Mouse (Mus musculus) liver, embryonic 14.5 days (tissue): ENCODE measurements at regions not wholly inside any gene's neighbourhood (a gene's known extent, or its start where the extent isn't known, plus 50 kb on each side); places are given as distances from the start of the nearest gene placed in this dataset.

ENCODE experiments used
- ATAC-seq: fragments of 200-750 bp; cut with Nextera tagmentation; 2 replicates; pipeline ENCODE4 v1.8.0; 2017; ENCODE audit warnings: moderate number of reproducible peaks, mild to moderate bottlenecking, moderate library complexity; ENCODE audit not compliant: insufficient read depth
- DNase-seq, 3 experiments: peaks; one replicate each; pipeline ENCODE4 v3.0.0-alpha.2; 2012 to 2013; ENCODE audit warnings: low read depth in 3 of 3, low spot score in 3 of 3
- H3K27ac ChIP-seq: fragments of 300-500 bp; sonication (generic); 2 replicates; pipeline ENCODE4 v1.5.1; 2014; ENCODE audit warnings: moderate library complexity, mild to moderate bottlenecking, control low read depth, inconsistent platforms
- H3K27me3 ChIP-seq: fragments of 300-500 bp; sonication (generic); 2 replicates; pipeline ENCODE4 v1.6.1; 2014; ENCODE audit warnings: mild to moderate bottlenecking, low read length, moderate library complexity; ENCODE audit not compliant: control insufficient read depth, insufficient read depth
- H3K36me3 ChIP-seq: fragments of 300-500 bp; sonication (generic); replicated peaks from 2 replicates; pipeline ENCODE4 v1.6.1; 2014; ENCODE audit warnings: low read depth; ENCODE audit not compliant: control insufficient read depth, insufficient read depth
- H3K4me1 ChIP-seq, 2 experiments: fragments of 200-500 bp in 1 of 2; fragments of 300-500 bp in 1 of 2; sonication (generic) in 1 of 2; replicated peaks; 2 replicates each; pipeline ENCODE4 v1.6.1; 2012 to 2014; ENCODE audit warnings: antibody characterized with exemption in 1 of 2, inconsistent platforms in 1 of 2, low read length in 1 of 2; ENCODE audit not compliant: control insufficient read depth in 2 of 2, insufficient read depth in 2 of 2
- H3K4me2 ChIP-seq: fragments of 300-500 bp; sonication (generic); 2 replicates; pipeline ENCODE4 v1.6.1; 2014; ENCODE audit warnings: low read depth, mild to moderate bottlenecking, control low read depth, moderate library complexity
- H3K4me3 ChIP-seq, 2 experiments: fragments of 200-500 bp in 1 of 2; fragments of 300-500 bp in 1 of 2; sonication (generic) in 1 of 2; 2 replicates each; pipeline ENCODE4 v1.5.1; 2012 to 2014; ENCODE audit warnings: low read depth in 2 of 2, low read length in 2 of 2, mild to moderate bottlenecking in 2 of 2, control low read depth in 1 of 2, inconsistent platforms in 1 of 2, moderate library complexity in 1 of 2; ENCODE audit not compliant: insufficient read depth in 1 of 2
- H3K9ac ChIP-seq: fragments of 300-500 bp; sonication (generic); replicated peaks from 2 replicates; pipeline ENCODE4 v1.6.1; 2014; ENCODE audit warnings: mild to moderate bottlenecking, control low read depth, moderate library complexity
- H3K9me3 ChIP-seq: fragments of 300-500 bp; sonication (generic); 2 replicates; pipeline ENCODE4 v1.6.1; 2016; ENCODE audit warnings: low read length, mixed read lengths; ENCODE audit not compliant: control insufficient read depth
- CTCF ChIP-seq: IDR thresholded peaks from 2 replicates; pipeline ENCODE4 v1.5.1; 2016; ENCODE audit warnings: antibody characterized with exemption, low read depth, control low read depth
- EP300 ChIP-seq: IDR thresholded peaks from 2 replicates; pipeline ENCODE4 v1.6.1; 2016; ENCODE audit warnings: antibody characterized with exemption, low read depth
- WGBS: fragments of 180-500 bp; shearing (Covaris S2); extraction: QIAGEN DNeasy Blood & Tissue Kit; methylation state at CpG from one replicate; pipeline ENCODE4 v1.1.7; 2014; ENCODE audit not compliant: insufficient replicate concordance; 5-methylcytosine and 5-hydroxymethylcytosine counted together

- Histone ChIP-seq H3K4me1 (no peaks in the 10 kb centered on the region), H3K27ac (no peak overlapping the region), H3K36me3 (no peaks in the 10 kb centered on the region), H3K27me3 (no peaks in the 10 kb centered on the region), H3K9me3 (no peaks in the 10 kb centered on the region), H3K9ac (no peak overlapping the region), H3K4me2 (no peak overlapping the region), H3K4me3 (no peak overlapping the region)
- no peak for ATAC-seq
- DNase-seq = no peak
- 58% methylated on average over 3 of the region's 3 CpGs for WGBS
- TF ChIP-seq CTCF (no peak), EP300 (no peak)
These were observed 121.7 kb downstream of the Nmur2 start for GRCm38 (mm10) chr11:55919066-55919465.

- WGBS = 62% methylated on average over 5 of the region's 5 CpGs
- Histone ChIP-seq H3K36me3 (no peaks in the 10 kb centered on the region), H3K4me3 (no peak overlapping the region), H3K4me2 (no peak overlapping the region), H3K4me1 (no peaks in the 10 kb centered on the region), H3K27me3 (no peaks in the 10 kb centered on the region), H3K27ac (no peak overlapping the region), H3K9ac (no peak overlapping the region), H3K9me3 (no peaks in the 10 kb centered on the region)
- ATAC-seq = no peak
- no peak for DNase-seq
- TF ChIP-seq EP300 (no peak), CTCF (no peak)
These were observed 122.4 kb downstream of the Nmur2 start for GRCm38 (mm10) chr11:55918411-55918810.

DNA sequence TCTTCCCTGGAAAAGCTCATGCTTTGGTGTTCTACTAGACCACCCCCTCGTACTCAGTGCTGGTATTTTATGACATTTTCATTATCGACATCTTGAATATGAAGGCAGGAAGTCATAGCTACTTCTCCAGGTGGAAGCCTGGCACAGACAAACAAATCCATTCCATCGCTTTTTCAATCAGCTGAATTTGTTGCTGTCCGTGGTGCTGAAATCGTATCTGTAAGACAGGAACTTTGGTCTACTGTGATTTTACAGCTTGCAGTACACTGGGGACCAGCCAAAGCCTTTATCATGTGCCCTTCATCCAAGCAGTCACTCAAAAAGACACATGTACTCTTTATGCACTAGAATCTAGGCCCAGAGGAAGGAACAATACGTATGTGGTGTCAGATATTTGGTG, 143.3 kb downstream of the Nmur2 start:
- no peak overlapping the region for H3K4me3 ChIP-seq

GRCm38 (mm10) chr11:55890161-55890560, 150.6 kb downstream of the Nmur2 start:
- no peaks in the 10 kb centered on the region for H3K36me3 ChIP-seq
- no peaks in the 10 kb centered on the region for H3K27me3 ChIP-seq
- no peak for ATAC-seq
- 56% methylated on average over 4 of the region's 4 CpGs for WGBS
- TF ChIP-seq CTCF (no peak), EP300 (no peak)
- no peak overlapping the region for H3K4me3 ChIP-seq
- no peak for DNase-seq
- H3K4me2 ChIP-seq = no peak overlapping the region
- H3K4me1 ChIP-seq = no peaks in the 10 kb centered on the region
- H3K9ac ChIP-seq = no peak overlapping the region
- no peaks in the 10 kb centered on the region for H3K9me3 ChIP-seq
- H3K27ac ChIP-seq = no peak overlapping the region

More for the DNA sequence above, 143.3 kb downstream of the Nmur2 start:
- no peaks in the 10 kb centered on the region for H3K36me3 ChIP-seq
- H3K27ac ChIP-seq = no peak overlapping the region
- H3K9me3 ChIP-seq = no peaks in the 10 kb centered on the region
- no peaks in the 10 kb centered on the region for H3K27me3 ChIP-seq
- WGBS = 16% methylated on average over 6 of the region's 6 CpGs
- TF ChIP-seq CTCF (no peak), EP300 (no peak)
- no peak overlapping the region for H3K4me2 ChIP-seq
- no peak overlapping the region for H3K9ac ChIP-seq
- no peaks in the 10 kb centered on the region for H3K4me1 ChIP-seq
- ATAC-seq (no peak), DNase-seq (peak in 2 of 3 experiments; percentile 1)

GRCm38 (mm10) chr11:55878631-55879030, 162.2 kb downstream of the Nmur2 start:
- Histone ChIP-seq H3K27ac (no peak overlapping the region), H3K4me1 (no peaks in the 10 kb centered on the region)

More at GRCm38 (mm10) chr11:55878631-55879030, 162.2 kb downstream of the Nmur2 start:
- Histone ChIP-seq H3K36me3 (no peaks in the 10 kb centered on the region), H3K4me3 (no peak overlapping the region), H3K4me2 (no peak overlapping the region), H3K9ac (no peak overlapping the region), H3K9me3 (no peaks in the 10 kb centered on the region), H3K27me3 (no peaks in the 10 kb centered on the region)
- 79% methylated on average over 2 of the region's 2 CpGs for WGBS
- TF ChIP-seq EP300 = no peak
- no peak for TF ChIP-seq CTCF
- no peak for DNase-seq
- ATAC-seq = no peak
